Mouse (Mus musculus): ENCODE data around the gene Cplx3. TPM values are rescaled to one million over a fixed set of nuclear protein-coding genes. Genes with fewer than 3 reads are reported as not detected.

The Cplx3 gene
- total and polyA plus RNA-seq, 3 experiments: 0.09 TPM; not detected in 2

DNA sequence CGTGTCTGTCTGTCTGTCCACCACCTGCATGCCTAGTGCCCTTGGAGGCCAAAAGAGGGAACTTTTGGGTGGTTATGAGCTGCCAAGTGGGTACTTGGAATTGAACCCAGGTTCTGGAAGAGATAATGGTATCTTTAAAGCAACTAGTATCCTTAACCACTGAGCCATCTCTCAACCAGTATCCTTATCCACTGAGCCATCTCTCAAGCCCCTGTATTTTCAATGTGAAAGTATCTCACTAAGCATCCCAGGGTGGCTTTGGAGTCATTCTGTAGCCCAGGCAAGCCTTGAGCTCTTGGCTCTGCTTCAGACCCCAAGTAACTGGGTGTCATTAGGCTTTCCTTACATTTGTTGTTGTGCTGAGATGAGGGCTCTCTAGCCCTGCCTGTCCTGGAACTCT is 48.9 kb upstream of the Cplx3 start:
- H3K9ac ChIP-seq (ENCODE audit: insufficient read depth, low read depth): no peak overlapping the region

GRCm38 (mm10) chr9:57653283-57653682 is 47.2 kb upstream of the Cplx3 start, which contains the start of gene Csk:
Gene Csk, minus strand, starts transcription at chr9:57653631.
- H3K36me3 ChIP-seq (replicated peaks in 1 of 2; ENCODE audit: control insufficient read depth in 1 of 2, insufficient read depth in 1 of 2, low read length in 1 of 2): peaks cover 0 to 2% of the 10 kb centered on the region in 2 experiments
- no peak for TF ChIP-seq TBP (conservative IDR thresholded peaks at IDR 0.05; ENCODE audit: low read depth, low read length)
- TF ChIP-seq ZMIZ1 (IDR thresholded peaks at IDR 0.05; ENCODE audit: low read depth, low read length): no peak
- TF ChIP-seq CHD2 (IDR thresholded peaks at IDR 0.05; ENCODE audit: low read length): no peak
- no peak for TF ChIP-seq KAT2A (IDR thresholded peaks at IDR 0.05; ENCODE audit: insufficient replicate concordance, low read length)
- no peak for TF ChIP-seq BHLHE40 (IDR thresholded peaks at IDR 0.05; ENCODE audit: low read depth, low read length)
- no peak for TF ChIP-seq EP300 (IDR thresholded peaks at IDR 0.05; ENCODE audit: low read length)
- no peak for TF ChIP-seq ZNF384 (IDR thresholded peaks at IDR 0.05; ENCODE audit: low read depth, low read length)
- TF ChIP-seq MAZ (IDR thresholded peaks at IDR 0.05; ENCODE audit: low read depth, low read length): no peak
- no peak for TF ChIP-seq MEF2A (IDR thresholded peaks at IDR 0.05; ENCODE audit: borderline replicate concordance, low read depth, low read length)
- no peak for TF ChIP-seq MXI1 (IDR thresholded peaks at IDR 0.05; ENCODE audit: low read depth, low read length)
- H3K79me2 ChIP-seq (replicated peaks; ENCODE audit: control insufficient read depth, extremely low read depth, insufficient read depth, poor library complexity, severe bottlenecking): no peaks in the 10 kb centered on the region
- in situ Hi-C loops (cut with MboI; ENCODE audit: low pct_ligation_motif_present, low pct_unique_long_range_greater_than_20kb, low sequenced_read_pairs) (loop anchor here (5.0 to 10.0 kb wide), 3 partner anchors 36 to 342 kb away; partner anchors contain the start of gene Cox5a), dilution Hi-C loops (cut with MboI; ENCODE audit: extremely low pct_ligation_motif_present, extremely low pct_unique_long_range_greater_than_20kb, low sequenced_read_pairs) (no loop called here)
- DNase-seq (ENCODE audit: extremely low read depth): no peak
- H3K27ac ChIP-seq (ENCODE audit: insufficient read depth, low read depth): no peak within 1 kb of the TSS
- H3K9me3 ChIP-seq (replicated peaks; ENCODE audit: low read length): no peaks in the 10 kb centered on the region
- H3K27me3 ChIP-seq (replicated peaks): no peaks in the 10 kb centered on the region
- no peak within 1 kb of the TSS for H3K9ac ChIP-seq (ENCODE audit: insufficient read depth, low read depth)
- H3K4me1 ChIP-seq (ENCODE audit: control insufficient read depth in 1 of 2, insufficient read depth in 2 of 2): peaks cover 15 to 57% of the 10 kb centered on the region in 2 experiments
- no peak within 1 kb of the TSS for H3K4me2 ChIP-seq (ENCODE audit: insufficient read depth, low read depth, poor library complexity, severe bottlenecking)
- peak within 1 kb of the TSS in 1 of 3 experiments; percentile 39 for H3K4me3 ChIP-seq (replicated peaks in 1 of 3; ENCODE audit: low read depth in 2 of 3, low read length in 2 of 3, poor library complexity in 1 of 3)

More for the DNA sequence above, 48.9 kb upstream of the Cplx3 start:
- DNase-seq (ENCODE audit: extremely low read depth): no peak
- no peaks in the 10 kb centered on the region for H3K79me2 ChIP-seq (replicated peaks; ENCODE audit: control insufficient read depth, extremely low read depth, insufficient read depth, poor library complexity, severe bottlenecking)
- peaks cover 15 to 50% of the 10 kb centered on the region in 2 experiments for H3K4me1 ChIP-seq (ENCODE audit: control insufficient read depth in 1 of 2, insufficient read depth in 2 of 2)
- TF ChIP-seq ZNF384 (IDR thresholded peaks at IDR 0.05; ENCODE audit: low read depth, low read length) (no peak), BHLHE40 (IDR thresholded peaks at IDR 0.05; ENCODE audit: low read depth, low read length) (no peak), MXI1 (IDR thresholded peaks at IDR 0.05; ENCODE audit: low read depth, low read length) (no peak), CTCF (conservative IDR thresholded peaks at IDR 0.05 in 1 of 2, IDR thresholded peaks at IDR 0.05 in 1 of 2; ENCODE audit: low read depth in 2 of 2, low read length in 2 of 2) (no peak), PAX5 (IDR thresholded peaks at IDR 0.05; ENCODE audit: low read length) (no peak), MEF2A (IDR thresholded peaks at IDR 0.05; ENCODE audit: borderline replicate concordance, low read depth, low read length) (no peak), TBP (conservative IDR thresholded peaks at IDR 0.05; ENCODE audit: low read depth, low read length) (no peak), JUN (IDR thresholded peaks at IDR 0.05; ENCODE audit: insufficient read depth, low read depth, low read length) (no peak), TCF12 (IDR thresholded peaks at IDR 0.05; ENCODE audit: low read depth, low read length) (no peak), HCFC1 (IDR thresholded peaks at IDR 0.05; ENCODE audit: low read depth, low read length) (no peak), E2F4 (IDR thresholded peaks at IDR 0.05; ENCODE audit: insufficient replicate concordance, low read depth, low read length) (no peak), GABPA (IDR thresholded peaks at IDR 0.05; ENCODE audit: insufficient replicate concordance, low read depth, low read length) (no peak), KAT2A (IDR thresholded peaks at IDR 0.05; ENCODE audit: insufficient replicate concordance, low read length) (no peak), MAX (IDR thresholded peaks at IDR 0.05; ENCODE audit: low read length) (no peak), RCOR1 (conservative IDR thresholded peaks at IDR 0.05; ENCODE audit: low read depth, low read length) (no peak), ETS1 (conservative IDR thresholded peaks at IDR 0.05; ENCODE audit: low read depth, low read length) (no peak), ZMIZ1 (IDR thresholded peaks at IDR 0.05; ENCODE audit: low read depth, low read length) (no peak)
- H3K9me3 ChIP-seq (replicated peaks; ENCODE audit: low read length): peaks cover 2% of the 10 kb centered on the region
- no peaks in the 10 kb centered on the region for H3K36me3 ChIP-seq (replicated peaks in 1 of 2; ENCODE audit: control insufficient read depth in 1 of 2, insufficient read depth in 1 of 2, low read length in 1 of 2)
- no peak overlapping the region for H3K4me2 ChIP-seq (ENCODE audit: insufficient read depth, low read depth, poor library complexity, severe bottlenecking)
- H3K4me3 ChIP-seq (replicated peaks in 1 of 3; ENCODE audit: low read depth in 2 of 3, low read length in 2 of 3, poor library complexity in 1 of 3): no peak overlapping the region
- dilution Hi-C loops (cut with MboI; ENCODE audit: extremely low pct_ligation_motif_present, extremely low pct_unique_long_range_greater_than_20kb, low sequenced_read_pairs) (no loop called here), in situ Hi-C loops (cut with MboI; ENCODE audit: low pct_ligation_motif_present, low pct_unique_long_range_greater_than_20kb, low sequenced_read_pairs) (loop anchor here (5.0 to 10.0 kb wide), 4 partner anchors 38 to 340 kb away; partner anchors contain the start of gene Cox5a)
- H3K27me3 ChIP-seq (replicated peaks): no peaks in the 10 kb centered on the region
- H3K27ac ChIP-seq (ENCODE audit: insufficient read depth, low read depth): no peak overlapping the region
